Mouse (Mus musculus): ENCODE results near the gene Syk. TPM values are rescaled to one million over a fixed set of nuclear protein-coding genes. Genes with fewer than 3 reads are reported as not detected.

Gene Syk
- polyA plus RNA-seq, 1 experiment = 4.7 TPM

DNA sequence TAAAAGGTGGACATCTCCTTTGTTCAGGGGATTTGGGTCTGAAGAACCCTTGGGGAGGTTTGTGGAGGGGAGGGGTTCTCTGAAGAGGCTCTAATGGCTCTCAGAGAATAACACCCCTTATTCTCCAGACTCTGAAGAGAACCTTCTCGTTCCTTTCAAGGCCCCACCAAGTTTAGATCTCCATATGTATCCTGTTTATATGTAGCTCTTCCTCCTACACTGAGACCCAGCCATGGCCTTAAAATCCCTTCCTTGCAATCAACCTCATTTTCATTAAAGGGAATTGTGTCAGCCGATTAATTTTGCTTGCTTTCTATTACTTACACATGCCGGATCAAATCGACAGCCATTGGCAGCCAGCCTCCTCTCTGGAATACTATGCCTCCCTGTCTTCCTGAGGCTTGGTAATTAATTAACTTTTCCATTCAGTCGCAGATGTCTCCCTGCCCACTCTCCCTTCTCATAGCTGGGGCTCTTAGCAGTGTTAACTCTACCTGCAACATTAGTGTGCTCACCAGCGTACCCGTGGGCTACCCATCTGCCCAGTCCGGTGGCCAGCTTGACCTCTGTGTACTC lies 13.7 kb upstream of the Syk start:
- Histone ChIP-seq H3K4me1 (ENCODE audit: control insufficient read depth, insufficient read depth, low read length) (no peaks in the 10 kb centered on the region), H3K36me3 (ENCODE audit: control insufficient read depth, insufficient read depth, low read length) (no peaks in the 10 kb centered on the region)
- WGBS = 41% methylated on average over 8 of the region's 8 CpGs

DNA sequence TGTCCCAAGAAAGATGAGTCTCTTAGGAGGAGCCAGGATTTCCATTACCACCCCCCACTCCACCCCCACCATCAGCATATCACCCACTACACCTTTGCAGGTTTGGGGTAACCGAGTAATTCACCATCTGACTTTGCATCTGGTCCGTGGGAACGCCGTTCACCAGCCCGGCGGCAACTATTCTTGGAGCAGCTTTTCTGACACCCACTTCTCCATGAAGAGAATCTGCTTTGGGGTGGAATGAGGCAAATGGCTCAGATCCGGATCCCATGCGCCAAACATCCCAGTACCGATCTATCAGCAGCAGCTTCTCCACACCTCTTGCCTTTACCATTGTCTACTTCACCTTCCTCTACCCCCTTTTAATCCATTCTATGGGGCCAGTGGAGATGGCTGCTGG lies 12.7 kb upstream of the Syk start:
- DNase-seq = no peak
- Histone ChIP-seq H3K27ac (ENCODE audit: insufficient read depth, low read depth, low read length) (no peak overlapping the region), H3K27me3 (replicated peaks; ENCODE audit: control insufficient read depth, insufficient read depth, low read length) (no peaks in the 10 kb centered on the region), H3K4me1 (ENCODE audit: control insufficient read depth, insufficient read depth, low read length) (no peaks in the 10 kb centered on the region), H3K4me3 (ENCODE audit: insufficient read depth, low read depth, low read length) (no peak overlapping the region), H3K36me3 (ENCODE audit: control insufficient read depth, insufficient read depth, low read length) (no peaks in the 10 kb centered on the region)
- TF ChIP-seq CTCF (conservative IDR thresholded peaks at IDR 0.05; ENCODE audit: insufficient read depth, insufficient read length, low read depth, low read length) (no peak), POLR2A (IDR thresholded peaks at IDR 0.05; ENCODE audit: low read depth, low read length) (no peak)
- WGBS = 94% methylated on average over 9 of the region's 9 CpGs

More for the DNA sequence above, 13.7 kb upstream of the Syk start:
- Histone ChIP-seq H3K4me3 (ENCODE audit: insufficient read depth, low read depth, low read length) (no peak overlapping the region), H3K27me3 (replicated peaks; ENCODE audit: control insufficient read depth, insufficient read depth, low read length) (no peaks in the 10 kb centered on the region), H3K27ac (ENCODE audit: insufficient read depth, low read depth, low read length) (no peak overlapping the region)
- TF ChIP-seq POLR2A (IDR thresholded peaks at IDR 0.05; ENCODE audit: low read depth, low read length) (no peak), CTCF (conservative IDR thresholded peaks at IDR 0.05; ENCODE audit: insufficient read depth, insufficient read length, low read depth, low read length) (no peak)
- DNase-seq = peak; percentile 9

DNA sequence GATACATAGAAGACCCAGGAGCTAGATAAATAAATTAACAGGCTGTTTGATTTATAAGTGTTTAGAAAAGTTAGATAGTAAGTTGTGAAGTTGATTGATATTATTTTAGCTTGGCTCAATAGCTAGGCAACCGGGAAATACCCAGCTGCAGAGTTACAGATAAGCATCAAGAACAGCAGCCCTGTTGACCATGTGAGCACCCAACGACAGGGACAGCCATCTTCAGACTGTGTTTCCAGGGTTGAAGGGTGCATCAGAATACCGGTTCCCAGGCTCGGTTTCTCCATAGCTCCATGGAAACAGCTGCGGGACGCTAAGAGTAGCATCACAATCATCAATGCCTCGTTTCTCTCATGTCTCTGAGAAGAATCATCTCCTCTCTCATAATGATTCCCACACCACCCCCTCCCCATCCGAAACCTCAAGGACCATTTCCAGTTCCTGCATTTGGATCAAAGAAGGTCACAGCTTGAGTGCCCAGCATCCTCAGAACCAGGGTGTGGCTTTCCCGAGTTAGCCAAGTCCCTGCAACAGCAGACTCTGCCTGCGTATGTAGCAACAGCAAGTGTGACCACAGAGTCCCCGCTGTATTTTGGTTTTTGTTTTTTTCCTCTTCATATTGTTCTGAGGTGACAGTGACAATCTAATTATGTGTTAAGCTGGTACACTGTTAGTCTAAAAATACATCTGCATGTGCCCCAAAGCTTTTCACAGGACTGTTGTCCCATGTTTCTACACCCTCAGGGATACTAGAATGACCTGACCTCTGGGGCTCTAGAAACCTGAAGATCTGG lies 11.2 kb upstream of the Syk start:
- WGBS = 68% methylated on average over 11 of the region's 11 CpGs
- no peaks in the 10 kb centered on the region for H3K4me1 ChIP-seq (ENCODE audit: control insufficient read depth, insufficient read depth, low read length)
- DNase-seq = no peak
- TF ChIP-seq CTCF (conservative IDR thresholded peaks at IDR 0.05; ENCODE audit: insufficient read depth, insufficient read length, low read depth, low read length) (no peak), POLR2A (IDR thresholded peaks at IDR 0.05; ENCODE audit: low read depth, low read length) (no peak)
- H3K27me3 ChIP-seq (replicated peaks; ENCODE audit: control insufficient read depth, insufficient read depth, low read length) = no peaks in the 10 kb centered on the region
- H3K36me3 ChIP-seq (ENCODE audit: control insufficient read depth, insufficient read depth, low read length) = no peaks in the 10 kb centered on the region
- H3K27ac ChIP-seq (ENCODE audit: insufficient read depth, low read depth, low read length) = no peak overlapping the region
- H3K4me3 ChIP-seq (ENCODE audit: insufficient read depth, low read depth, low read length) = no peak overlapping the region

DNA sequence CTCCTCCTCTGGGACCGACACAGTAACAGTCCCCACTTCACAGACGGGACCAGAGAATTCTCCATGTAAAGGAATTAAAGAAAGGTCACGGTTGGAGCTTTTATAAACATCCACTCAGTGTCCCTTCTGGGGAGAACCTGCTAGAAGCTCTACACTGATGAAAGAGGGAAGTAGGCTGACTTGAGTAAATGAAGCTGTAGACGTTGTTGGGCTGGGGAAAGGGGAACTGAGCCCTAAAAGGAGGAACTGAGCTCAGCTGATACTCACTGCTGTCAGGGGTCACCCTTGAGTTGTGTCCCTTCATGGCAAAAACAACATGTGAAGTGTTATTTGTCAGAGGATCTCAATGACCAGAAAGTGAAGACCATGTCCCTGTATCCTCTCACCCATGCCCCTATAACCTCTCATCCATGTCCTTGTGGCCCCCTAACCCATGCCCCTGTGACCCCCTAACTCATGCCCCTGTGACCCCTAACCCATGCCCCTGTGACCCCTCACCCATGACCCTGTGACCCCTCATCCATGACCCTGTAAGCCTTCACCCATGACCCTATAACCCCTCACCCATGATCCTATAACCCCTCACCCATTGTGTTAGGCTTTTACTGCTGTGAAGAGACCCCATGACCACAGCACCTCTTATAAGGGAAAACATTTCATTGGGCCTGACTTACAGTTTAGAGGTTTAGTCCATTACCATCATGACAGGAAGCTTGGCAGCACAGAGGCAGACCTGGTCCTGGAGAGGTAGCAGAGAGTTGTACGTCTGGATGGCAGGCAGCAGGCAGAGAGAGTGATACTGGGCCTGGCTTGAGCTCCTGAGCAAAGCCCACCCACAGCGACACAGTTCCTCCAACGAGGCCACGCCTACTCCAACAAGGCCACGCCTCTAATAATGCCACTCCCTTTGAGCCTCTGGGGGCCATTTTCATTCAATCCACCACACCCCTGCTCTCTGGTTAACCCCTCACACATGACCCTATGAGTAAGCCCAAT lies 10.2 kb upstream of the Syk start:
- 68% methylated on average over 9 of the region's 9 CpGs for WGBS
- H3K27ac ChIP-seq (ENCODE audit: insufficient read depth, low read depth, low read length) = no peak overlapping the region
- no peaks in the 10 kb centered on the region for H3K27me3 ChIP-seq (replicated peaks; ENCODE audit: control insufficient read depth, insufficient read depth, low read length)
- DNase-seq = peak; percentile 19
- no peak for TF ChIP-seq CTCF (conservative IDR thresholded peaks at IDR 0.05; ENCODE audit: insufficient read depth, insufficient read length, low read depth, low read length)
- TF ChIP-seq POLR2A (IDR thresholded peaks at IDR 0.05; ENCODE audit: low read depth, low read length) = no peak
- no peaks in the 10 kb centered on the region for H3K36me3 ChIP-seq (ENCODE audit: control insufficient read depth, insufficient read depth, low read length)
- H3K4me3 ChIP-seq (ENCODE audit: insufficient read depth, low read depth, low read length) = no peak overlapping the region
- H3K4me1 ChIP-seq (ENCODE audit: control insufficient read depth, insufficient read depth, low read length) = no peaks in the 10 kb centered on the region

DNA sequence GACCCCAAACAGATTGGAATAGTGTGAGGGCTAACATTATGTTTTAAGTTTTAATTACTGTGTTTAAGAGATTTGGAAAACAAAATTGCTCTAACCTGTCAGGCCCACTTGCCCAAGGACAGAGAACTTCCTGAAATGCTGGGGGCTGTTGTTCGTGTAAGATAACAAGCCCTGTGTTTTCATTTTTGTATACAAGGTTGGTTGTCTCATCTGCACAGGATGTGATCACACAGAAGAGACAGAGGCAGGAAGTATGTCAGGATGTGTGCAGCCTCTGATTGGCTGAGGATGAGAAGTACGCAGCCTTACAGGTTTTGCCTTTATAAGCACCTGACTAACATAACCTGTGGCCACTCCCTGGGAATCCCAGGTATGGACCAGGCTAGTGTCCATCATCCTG lies 8.7 kb upstream of the Syk start:
- Histone ChIP-seq H3K4me3 (ENCODE audit: insufficient read depth, low read depth, low read length) (no peak overlapping the region), H3K4me1 (ENCODE audit: control insufficient read depth, insufficient read depth, low read length) (no peaks in the 10 kb centered on the region), H3K36me3 (ENCODE audit: control insufficient read depth, insufficient read depth, low read length) (no peaks in the 10 kb centered on the region), H3K27ac (ENCODE audit: insufficient read depth, low read depth, low read length) (no peak overlapping the region), H3K27me3 (replicated peaks; ENCODE audit: control insufficient read depth, insufficient read depth, low read length) (no peaks in the 10 kb centered on the region)
- 85% methylated on average over 2 of the region's 2 CpGs for WGBS
- DNase-seq = no peak
- TF ChIP-seq CTCF (conservative IDR thresholded peaks at IDR 0.05; ENCODE audit: insufficient read depth, insufficient read length, low read depth, low read length) = no peak
- TF ChIP-seq POLR2A (IDR thresholded peaks at IDR 0.05; ENCODE audit: low read depth, low read length) = no peak

DNA sequence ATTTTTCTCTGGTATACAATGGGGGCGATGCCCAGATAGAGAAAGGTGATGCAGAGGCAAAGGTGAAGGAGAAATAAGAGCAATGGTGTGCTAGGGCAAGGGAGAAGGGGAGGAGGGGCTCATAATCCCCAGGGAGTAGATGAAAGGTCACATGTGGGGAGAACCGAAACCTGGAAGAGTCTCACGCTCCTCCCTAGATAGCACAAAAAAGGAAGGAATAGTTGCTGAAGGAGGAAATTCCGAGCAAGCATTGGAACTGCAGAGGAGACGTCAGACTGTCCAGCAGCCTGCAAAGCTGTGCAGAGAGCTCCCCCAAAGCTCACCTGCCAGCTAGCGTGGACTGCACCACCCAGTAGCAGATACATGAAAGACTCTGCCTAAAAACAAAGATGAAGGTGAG lies 7.5 kb upstream of the Syk start:
- no peak for DNase-seq
- Histone ChIP-seq H3K27ac (ENCODE audit: insufficient read depth, low read depth, low read length) (no peak overlapping the region), H3K4me3 (ENCODE audit: insufficient read depth, low read depth, low read length) (no peak overlapping the region), H3K4me1 (ENCODE audit: control insufficient read depth, insufficient read depth, low read length) (no peaks in the 10 kb centered on the region), H3K27me3 (replicated peaks; ENCODE audit: control insufficient read depth, insufficient read depth, low read length) (no peaks in the 10 kb centered on the region), H3K36me3 (ENCODE audit: control insufficient read depth, insufficient read depth, low read length) (no peaks in the 10 kb centered on the region)
- 59% methylated on average over 6 of the region's 6 CpGs for WGBS
- TF ChIP-seq CTCF (conservative IDR thresholded peaks at IDR 0.05; ENCODE audit: insufficient read depth, insufficient read length, low read depth, low read length) (no peak), POLR2A (IDR thresholded peaks at IDR 0.05; ENCODE audit: low read depth, low read length) (no peak)
